8 mouse cellular contexts compared by ENCODE assay signal in the genomic region with DNA sequence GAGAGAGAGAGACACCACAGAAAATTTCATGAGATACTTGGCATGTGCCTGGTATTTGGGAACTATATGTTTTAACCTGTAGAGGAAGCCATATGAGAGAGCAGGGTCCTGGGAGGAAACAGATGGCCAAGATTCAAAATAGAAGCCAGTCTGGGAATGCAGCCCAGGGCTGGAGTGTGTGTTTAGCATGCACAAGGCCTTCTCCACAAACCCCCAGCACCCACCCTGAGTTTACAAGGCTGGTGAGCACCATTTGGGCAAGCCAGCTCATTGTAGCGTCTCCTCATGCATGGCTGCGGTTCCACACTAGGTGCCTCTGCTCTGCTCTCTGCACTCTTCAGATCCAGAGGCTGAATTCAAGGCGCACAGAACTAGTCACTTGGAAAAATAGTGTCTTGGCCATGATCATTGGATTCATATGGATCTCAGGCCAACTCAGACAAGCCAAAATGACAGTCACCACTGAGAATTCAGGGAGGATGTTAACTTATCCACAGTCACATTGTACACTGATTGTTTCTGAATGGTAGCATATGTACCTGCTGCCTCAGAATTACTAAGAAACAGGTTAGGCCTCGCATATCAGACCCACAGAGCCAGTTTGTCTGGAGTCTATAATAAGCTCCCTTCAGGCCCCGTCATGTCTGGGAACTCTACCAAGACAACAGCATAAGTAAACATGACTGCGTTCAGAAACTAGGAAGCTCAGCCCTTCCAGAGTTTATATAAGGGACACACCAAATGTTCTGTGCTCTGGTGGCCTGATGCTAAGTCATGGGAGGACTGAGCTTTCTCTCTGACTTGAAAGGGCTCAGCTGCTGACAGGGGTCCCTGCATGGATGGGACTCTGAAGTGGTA.
DNase-seq lines count a peak whose midpoint lies in the region; ATAC-seq and TF ChIP-seq lines count a peak whose summit lies in the region.

No protein-coding gene starts in this region.

- peak; percentile 71 for ATAC-seq in forebrain, embryonic 14.5 days
- ATAC-seq in forebrain, embryonic 12.5 days (ENCODE audit: low FRiP score) = no peak

- no peaks in the 10 kb centered on the region for H3K36me3 ChIP-seq in forebrain, embryonic 14.5 days (ENCODE audit: control insufficient read depth, insufficient read depth, low read length)
- H3K36me3 ChIP-seq in forebrain, embryonic 12.5 days (replicated peaks) = no peaks in the 10 kb centered on the region

- TF ChIP-seq POLR2A in brain, embryonic 14.5 days (IDR thresholded peaks at IDR 0.05; ENCODE audit: borderline replicate concordance, extremely low read depth, insufficient read depth, insufficient read length, poor library complexity, severe bottlenecking) = no peak

- H3K27ac ChIP-seq in forebrain, embryonic 14.5 days (ENCODE audit: low read depth, low read length) = peak overlapping the region; percentile 75
- no peak overlapping the region for H3K27ac ChIP-seq in forebrain, embryonic 12.5 days

- no peak overlapping the region for H3K9ac ChIP-seq in forebrain, embryonic 14.5 days (ENCODE audit: low read length)
- H3K9ac ChIP-seq in forebrain, embryonic 12.5 days = no peak overlapping the region

- H3K4me1 ChIP-seq in forebrain, embryonic 14.5 days (ENCODE audit: control insufficient read depth, insufficient read depth, low read length) = peaks cover 37% of the 10 kb centered on the region
- peaks cover 28% of the 10 kb centered on the region for H3K4me1 ChIP-seq in forebrain, embryonic 12.5 days

- H3K4me3 ChIP-seq in forebrain, embryonic 14.5 days (ENCODE audit: low read depth, low read length) = no peak overlapping the region
- H3K4me3 ChIP-seq in forebrain, embryonic 12.5 days (replicated peaks) = no peak overlapping the region

- TF ChIP-seq CTCF in brain, embryonic 14.5 days (IDR thresholded peaks at IDR 0.05; ENCODE audit: borderline replicate concordance, extremely low read depth, insufficient read depth, insufficient read length) = no peak

- peak; percentile 88 for DNase-seq in forebrain, embryonic 14.5 days (ENCODE audit: low spot score)
- peak; percentile 93 for DNase-seq in brain, embryonic 14.5 days (ENCODE audit: low read depth)
- DNase-seq in frontal cortex, postnatal 36 days (ENCODE audit: low spot score in 2 of 2) = peak; percentile 60 to 82
- peak; percentile 27 for DNase-seq in layer of hippocampus, adult 9-10 months (ENCODE audit: low spot score)
- DNase-seq in right cerebral cortex, adult 18-20 months = peak; percentile 75
- DNase-seq in adrenal gland, postnatal 4 days (ENCODE audit: low spot score in 2 of 2) = no peak
- DNase-seq in adrenal gland, postnatal 14 days = no peak

- H3K4me2 ChIP-seq in forebrain, embryonic 14.5 days (ENCODE audit: low read length) = no peak overlapping the region
- H3K4me2 ChIP-seq in forebrain, embryonic 12.5 days = no peak overlapping the region

- H3K27me3 ChIP-seq in forebrain, embryonic 14.5 days (replicated peaks; ENCODE audit: control insufficient read depth, insufficient read depth, low read length) = no peaks in the 10 kb centered on the region
- H3K27me3 ChIP-seq in forebrain, embryonic 12.5 days = no peaks in the 10 kb centered on the region

- WGBS in forebrain, embryonic 14.5 days = 57% methylated on average over 6 of the region's 6 CpGs
- 87% methylated on average over 6 of the region's 6 CpGs for WGBS in forebrain, embryonic 12.5 days

- no peaks in the 10 kb centered on the region for H3K9me3 ChIP-seq in forebrain, embryonic 14.5 days (replicated peaks; ENCODE audit: control insufficient read depth, low read length)
- H3K9me3 ChIP-seq in forebrain, embryonic 12.5 days = no peaks in the 10 kb centered on the region

Comparison
In these comparisons a context has a peak if more than half of its experiments do, and no peak if none do; other contexts are left out.
1. DNase-seq: peak in forebrain, embryonic 14.5 days (single experiment), brain, embryonic 14.5 days (single experiment), frontal cortex, postnatal 36 days (2 of 2), layer of hippocampus, adult 9-10 months (single experiment) and right cerebral cortex, adult 18-20 months (single experiment); none in adrenal gland, postnatal 4 days (0 of 2) and adrenal gland, postnatal 14 days (single experiment).